Mouse (Mus musculus): ENCODE data around the gene Scrn2. TPM values are rescaled to one million over a fixed set of nuclear protein-coding genes. Genes with fewer than 3 reads are reported as not detected.

The Scrn2 gene
- polyA plus RNA-seq, 1 experiment from 2014 or later, result 20.6 TPM

GRCm38 (mm10) chr11:96995836-96996772 is 33.6 kb upstream of the Scrn2 start:
- ATAC-seq, result no peak

GRCm38 (mm10) chr11:96996773-96997379 is 32.9 kb upstream of the Scrn2 start:
- peak overlapping the region; percentile 32 for H3K9ac ChIP-seq (replicated peaks)
- peaks cover 22% of the 10 kb centered on the region for H3K27me3 ChIP-seq (ENCODE audit: insufficient read depth, low read length)
- no peak overlapping the region for H3K27ac ChIP-seq (ENCODE audit: low read depth)
- H3K9me3 ChIP-seq (ENCODE audit: low read length), result no peaks in the 10 kb centered on the region
- DNase-seq (no peak), ATAC-seq (no peak; the same call in 1 of the 2 replicates)
- peak overlapping the region; percentile 1; the same call in 1 of the 2 replicates for H3K4me3 ChIP-seq (ENCODE audit: low read depth, low read length)
- peak overlapping the region; percentile 55 for H3K4me2 ChIP-seq (ENCODE audit: low read depth, low read length)
- peaks cover 8% of the 10 kb centered on the region; the same call in 1 of the 2 replicates for H3K4me1 ChIP-seq (ENCODE audit: insufficient read depth)
- TF ChIP-seq EP300 (IDR thresholded peaks at IDR 0.05; ENCODE audit: low read depth), result no peak
- TF ChIP-seq CTCF (IDR thresholded peaks at IDR 0.05; ENCODE audit: low read depth), result no peak
- no peaks in the 10 kb centered on the region for H3K36me3 ChIP-seq (replicated peaks; ENCODE audit: insufficient read depth, low read length)
- 27% methylated on average over 17 of the region's 17 CpGs for WGBS (ENCODE audit: insufficient replicate concordance)

More at GRCm38 (mm10) chr11:96995836-96996772, 33.6 kb upstream of the Scrn2 start:
- Histone ChIP-seq H3K4me2 (ENCODE audit: low read depth, low read length) (no peak overlapping the region), H3K27me3 (ENCODE audit: insufficient read depth, low read length) (peaks cover 22% of the 10 kb centered on the region), H3K27ac (ENCODE audit: low read depth) (no peak overlapping the region), H3K36me3 (replicated peaks; ENCODE audit: insufficient read depth, low read length) (no peaks in the 10 kb centered on the region), H3K4me3 (ENCODE audit: low read depth, low read length) (no peak overlapping the region), H3K9ac (replicated peaks) (no peak overlapping the region), H3K9me3 (ENCODE audit: low read length) (no peaks in the 10 kb centered on the region), H3K4me1 (ENCODE audit: insufficient read depth) (peaks cover 8% of the 10 kb centered on the region; the same call in 1 of the 2 replicates)
- no peak for DNase-seq
- TF ChIP-seq CTCF (IDR thresholded peaks at IDR 0.05; ENCODE audit: low read depth) (no peak), EP300 (IDR thresholded peaks at IDR 0.05; ENCODE audit: low read depth) (no peak)
- WGBS (ENCODE audit: insufficient replicate concordance), result 60% methylated on average over 15 of the region's 15 CpGs

- H3K9ac ChIP-seq (replicated peaks), result peak overlapping the region; percentile 32
- H3K4me3 ChIP-seq (ENCODE audit: low read depth, low read length), result peak overlapping the region; percentile 1; the same call in 1 of the 2 replicates
- no peaks in the 10 kb centered on the region for H3K36me3 ChIP-seq (replicated peaks; ENCODE audit: insufficient read depth, low read length)
- 14% methylated on average over 24 of the region's 30 CpGs for WGBS (ENCODE audit: insufficient replicate concordance)
- peaks cover 6% of the 10 kb centered on the region; the same call in 1 of the 2 replicates for H3K4me1 ChIP-seq (ENCODE audit: insufficient read depth)
- H3K9me3 ChIP-seq (ENCODE audit: low read length), result no peaks in the 10 kb centered on the region
- peak; percentile 78 for ATAC-seq
- no peak for TF ChIP-seq EP300 (IDR thresholded peaks at IDR 0.05; ENCODE audit: low read depth)
- no peak for TF ChIP-seq CTCF (IDR thresholded peaks at IDR 0.05; ENCODE audit: low read depth)
- H3K4me2 ChIP-seq (ENCODE audit: low read depth, low read length), result peak overlapping the region; percentile 55
- DNase-seq, result peak; percentile 42
- peaks cover 25% of the 10 kb centered on the region for H3K27me3 ChIP-seq (ENCODE audit: insufficient read depth, low read length)
- H3K27ac ChIP-seq (ENCODE audit: low read depth), result no peak overlapping the region
These were observed 32.3 kb upstream of the Scrn2 start for GRCm38 (mm10) chr11:96997380-96997956.

- Histone ChIP-seq H3K4me2 (ENCODE audit: low read depth, low read length) (no peak overlapping the region), H3K9ac (replicated peaks) (no peak overlapping the region), H3K4me1 (ENCODE audit: insufficient read depth) (no peaks in the 10 kb centered on the region), H3K4me3 (ENCODE audit: low read depth, low read length) (no peak overlapping the region), H3K36me3 (replicated peaks; ENCODE audit: insufficient read depth, low read length) (no peaks in the 10 kb centered on the region), H3K9me3 (ENCODE audit: low read length) (no peaks in the 10 kb centered on the region), H3K27ac (ENCODE audit: low read depth) (no peak overlapping the region), H3K27me3 (ENCODE audit: insufficient read depth, low read length) (peaks cover 25% of the 10 kb centered on the region)
- no peak for ATAC-seq
- TF ChIP-seq EP300 (IDR thresholded peaks at IDR 0.05; ENCODE audit: low read depth) (no peak), CTCF (IDR thresholded peaks at IDR 0.05; ENCODE audit: low read depth) (no peak)
- no peak for DNase-seq
- 29% methylated on average over 5 of the region's 5 CpGs for WGBS (ENCODE audit: insufficient replicate concordance)
These were observed 26.6 kb upstream of the Scrn2 start for GRCm38 (mm10) chr11:97003170-97003569.

- H3K27ac ChIP-seq (ENCODE audit: low read depth), result no peak overlapping the region
- H3K36me3 ChIP-seq (replicated peaks; ENCODE audit: insufficient read depth, low read length), result no peaks in the 10 kb centered on the region
- no peak for DNase-seq
- WGBS (ENCODE audit: insufficient replicate concordance), result 44% methylated on average over 9 of the region's 9 CpGs
- H3K4me1 ChIP-seq (ENCODE audit: insufficient read depth), result no peaks in the 10 kb centered on the region
- H3K27me3 ChIP-seq (ENCODE audit: insufficient read depth, low read length), result peaks cover 25% of the 10 kb centered on the region
- H3K4me2 ChIP-seq (ENCODE audit: low read depth, low read length), result no peak overlapping the region
- no peak for TF ChIP-seq CTCF (IDR thresholded peaks at IDR 0.05; ENCODE audit: low read depth)
- TF ChIP-seq EP300 (IDR thresholded peaks at IDR 0.05; ENCODE audit: low read depth), result no peak
- no peaks in the 10 kb centered on the region for H3K9me3 ChIP-seq (ENCODE audit: low read length)
- no peak for ATAC-seq
- no peak overlapping the region for H3K9ac ChIP-seq (replicated peaks)
- no peak overlapping the region for H3K4me3 ChIP-seq (ENCODE audit: low read depth, low read length)
These were observed 22.5 kb upstream of the Scrn2 start for GRCm38 (mm10) chr11:97007093-97007794.

Measured in liver, postnatal 0 days (tissue).